Mouse (Mus musculus) CH12.LX (cell line): ENCODE data around the gene Jup. TPM values are rescaled to one million over a fixed set of nuclear protein-coding genes. Genes with fewer than 3 reads are reported as not detected.

Experiments used
- DNase-seq: peaks from one replicate; pipeline ENCODE4 v3.0.0-alpha.2; 2013; ENCODE audit errors: extremely low read depth
- H3K27ac ChIP-seq: 2 replicates; pipeline ENCODE4 v1.5.1; 2012; ENCODE audit warnings: low read depth, mild to moderate bottlenecking, control low read depth, moderate library complexity; ENCODE audit not compliant: insufficient read depth
- H3K27me3 ChIP-seq: replicated peaks from 2 replicates; pipeline ENCODE3; 2012; ENCODE audit warnings: inconsistent platforms
- H3K36me3 ChIP-seq, 2 experiments: replicated peaks in 1 of 2; 2 replicates each; pipeline versions ENCODE3 to v1.6.1; 2012; ENCODE audit warnings: inconsistent platforms in 1 of 2, low read length in 1 of 2, mild to moderate bottlenecking in 1 of 2, mixed read lengths in 1 of 2, moderate library complexity in 1 of 2; ENCODE audit not compliant: control insufficient read depth in 1 of 2, insufficient read depth in 1 of 2
- H3K4me1 ChIP-seq, 2 experiments: 2 replicates each; pipeline ENCODE4 v1.6.1; 2012; ENCODE audit warnings: inconsistent platforms in 1 of 2, moderate library complexity in 1 of 2; ENCODE audit not compliant: insufficient read depth in 2 of 2, control insufficient read depth in 1 of 2
- H3K4me2 ChIP-seq: 2 replicates; pipeline ENCODE4 v1.6.1; 2012; ENCODE audit warnings: low read depth, mild to moderate bottlenecking, control low read depth; ENCODE audit not compliant: poor library complexity, insufficient read depth, severe bottlenecking
- H3K4me3 ChIP-seq, 3 experiments: fragments of 150-350 bp in 1 of 3; sonication (generic) in 1 of 3; replicated peaks in 1 of 3; 2 replicates each; pipeline versions ENCODE3 to v1.5.1; 2011 to 2012; ENCODE audit warnings: low read depth in 2 of 3, low read length in 2 of 3, mild to moderate bottlenecking in 2 of 3, moderate library complexity in 2 of 3, control low read depth in 1 of 3, improper control_type of control experiment in 1 of 3, inconsistent platforms in 1 of 3, mixed read lengths in 1 of 3; ENCODE audit not compliant: poor library complexity in 1 of 3
- H3K79me2 ChIP-seq: replicated peaks from 2 replicates; pipeline ENCODE4 v1.6.1; 2012; ENCODE audit warnings: mild to moderate bottlenecking, moderate library complexity; ENCODE audit not compliant: control insufficient read depth, poor library complexity, insufficient read depth, severe bottlenecking; ENCODE audit errors: extremely low read depth
- H3K9ac ChIP-seq: 2 replicates; pipeline ENCODE4 v1.6.1; 2012; ENCODE audit warnings: low read depth, mild to moderate bottlenecking, control low read depth, moderate library complexity; ENCODE audit not compliant: insufficient read depth
- H3K9me3 ChIP-seq: replicated peaks from 2 replicates; pipeline ENCODE3; 2012; ENCODE audit warnings: low read length, inconsistent platforms, mixed read lengths
- CHD1 ChIP-seq: IDR thresholded peaks from 2 replicates; pipeline ENCODE4 v1.6.1; 2012; ENCODE audit warnings: low read depth, low read length, improper control_type of control experiment, inconsistent platforms
- CHD2 ChIP-seq: IDR thresholded peaks from 2 replicates; pipeline ENCODE4 v1.6.1; 2011; ENCODE audit warnings: low read length, improper control_type of control experiment
- E2F4 ChIP-seq: IDR thresholded peaks from 2 replicates; pipeline ENCODE4 v1.6.1; 2011; ENCODE audit warnings: low read depth, low read length, improper control_type of control experiment; ENCODE audit not compliant: insufficient replicate concordance
- ELF1 ChIP-seq: IDR thresholded peaks from 2 replicates; pipeline ENCODE4 v1.6.1; 2014; ENCODE audit warnings: low read depth, mild to moderate bottlenecking, inconsistent platforms, low read length, improper control_type of control experiment
- EP300 ChIP-seq: IDR thresholded peaks from 2 replicates; pipeline ENCODE4 v1.6.1; 2011; ENCODE audit warnings: low read length, improper control_type of control experiment
- ETS1 ChIP-seq: conservative IDR thresholded peaks from 2 replicates; pipeline ENCODE4 v1.6.1; 2012; ENCODE audit warnings: low read depth, mild to moderate bottlenecking, inconsistent platforms, low read length, improper control_type of control experiment, moderate library complexity
- GABPA ChIP-seq: IDR thresholded peaks from 2 replicates; pipeline ENCODE4 v1.6.1; 2012; ENCODE audit warnings: low read depth, low read length, improper control_type of control experiment, inconsistent platforms; ENCODE audit not compliant: insufficient replicate concordance
- HCFC1 ChIP-seq: IDR thresholded peaks from 2 replicates; pipeline ENCODE4 v1.6.1; 2012; ENCODE audit warnings: low read depth, mild to moderate bottlenecking, inconsistent platforms, low read length, improper control_type of control experiment
- KAT2A ChIP-seq: IDR thresholded peaks from 2 replicates; pipeline ENCODE4 v1.6.1; 2012; ENCODE audit warnings: low read length, improper control_type of control experiment, inconsistent platforms; ENCODE audit not compliant: insufficient replicate concordance
- MAX ChIP-seq: IDR thresholded peaks from 2 replicates; pipeline ENCODE4 v1.6.1; 2011; ENCODE audit warnings: low read length, improper control_type of control experiment
- MAZ ChIP-seq: IDR thresholded peaks from 2 replicates; pipeline ENCODE4 v1.6.1; 2012; ENCODE audit warnings: low read depth, mild to moderate bottlenecking, inconsistent platforms, low read length, improper control_type of control experiment, moderate library complexity
- MXI1 ChIP-seq: IDR thresholded peaks from 2 replicates; pipeline ENCODE4 v1.6.1; 2011; ENCODE audit warnings: mild to moderate bottlenecking, low read depth, low read length, improper control_type of control experiment
- POLR2A ChIP-seq: IDR thresholded peaks from 2 replicates; pipeline ENCODE4 v1.6.1; 2011; ENCODE audit warnings: low read depth, mild to moderate bottlenecking, improper control_type of control experiment, low read length
- POLR2AphosphoS2 ChIP-seq: IDR thresholded peaks from 2 replicates; pipeline ENCODE4 v1.6.1; 2011; ENCODE audit warnings: low read depth, low read length, improper control_type of control experiment
- RCOR1 ChIP-seq: conservative IDR thresholded peaks from 2 replicates; pipeline ENCODE4 v1.6.1; 2012; ENCODE audit warnings: low read depth, mild to moderate bottlenecking, inconsistent platforms, low read length, improper control_type of control experiment
- SMC3 ChIP-seq: IDR thresholded peaks from 2 replicates; pipeline ENCODE4 v1.6.1; 2011; ENCODE audit warnings: low read depth, low read length, improper control_type of control experiment
- TBP ChIP-seq: conservative IDR thresholded peaks from 2 replicates; pipeline ENCODE4 v1.6.1; 2011; ENCODE audit warnings: low read depth, low read length, improper control_type of control experiment
- TCF12 ChIP-seq: IDR thresholded peaks from 2 replicates; pipeline ENCODE4 v1.6.1; 2014; ENCODE audit warnings: low read depth, mild to moderate bottlenecking, inconsistent platforms, low read length, improper control_type of control experiment
- USF1 ChIP-seq: IDR thresholded peaks from 2 replicates; pipeline ENCODE4 v1.6.1; 2014; ENCODE audit warnings: low read depth, mild to moderate bottlenecking, inconsistent platforms, low read length, improper control_type of control experiment
- USF2 ChIP-seq: conservative IDR thresholded peaks from 2 replicates; pipeline ENCODE4 v1.6.1; 2011; ENCODE audit warnings: low read depth, low read length, improper control_type of control experiment
- ZC3H11A ChIP-seq: IDR thresholded peaks from 2 replicates; pipeline ENCODE4 v1.6.1; 2012; ENCODE audit warnings: low read depth, mild to moderate bottlenecking, inconsistent platforms, low read length, improper control_type of control experiment
- ZKSCAN1 ChIP-seq: IDR thresholded peaks from 2 replicates; pipeline ENCODE4 v1.6.1; 2012; ENCODE audit warnings: low read depth, inconsistent platforms, low read length, improper control_type of control experiment, borderline replicate concordance
- ZMIZ1 ChIP-seq: IDR thresholded peaks from 2 replicates; pipeline ENCODE4 v1.6.1; 2012; ENCODE audit warnings: low read depth, mild to moderate bottlenecking, inconsistent platforms, low read length, improper control_type of control experiment
- dilution Hi-C: fragments of 300-500 bp; cut with MboI; formaldehyde crosslinking; loops from 2 replicates; pipeline ENCODE4 v1.14.3; 2020; ENCODE audit warnings: low sequenced_read_pairs; ENCODE audit not compliant: extremely low pct_unique_long_range_greater_than_20kb, extremely low pct_ligation_motif_present
- in situ Hi-C: fragments of 300-500 bp; cut with MboI; formaldehyde crosslinking; loops from 3 replicates; pipeline ENCODE4 v1.14.3; 2019; ENCODE audit warnings: low sequenced_read_pairs, low pct_ligation_motif_present, low pct_unique_long_range_greater_than_20kb, mixed read lengths
- polyA plus RNA-seq: library from polyadenylated mRNA; unstranded; fragments of >175 nt; gene quantifications from 2 replicates; pipeline ENCODE4 v1.2.1, GENCODE M21; 2012; ENCODE audit warnings: low read depth; ENCODE audit not compliant: insufficient read length
- total RNA-seq, 2 experiments: library from RNA; depleted of rRNA; stranded (reverse); fragments of 300-350 nt in 1 of 2; fragments of >200 nt in 1 of 2; gene quantifications; 2 replicates each; pipeline ENCODE4 v1.2.3; 2012 to 2014

Gene Jup
- total and polyA plus RNA-seq, 3 experiments, result 0.68 to 1.4 (median 1.1) TPM

DNA sequence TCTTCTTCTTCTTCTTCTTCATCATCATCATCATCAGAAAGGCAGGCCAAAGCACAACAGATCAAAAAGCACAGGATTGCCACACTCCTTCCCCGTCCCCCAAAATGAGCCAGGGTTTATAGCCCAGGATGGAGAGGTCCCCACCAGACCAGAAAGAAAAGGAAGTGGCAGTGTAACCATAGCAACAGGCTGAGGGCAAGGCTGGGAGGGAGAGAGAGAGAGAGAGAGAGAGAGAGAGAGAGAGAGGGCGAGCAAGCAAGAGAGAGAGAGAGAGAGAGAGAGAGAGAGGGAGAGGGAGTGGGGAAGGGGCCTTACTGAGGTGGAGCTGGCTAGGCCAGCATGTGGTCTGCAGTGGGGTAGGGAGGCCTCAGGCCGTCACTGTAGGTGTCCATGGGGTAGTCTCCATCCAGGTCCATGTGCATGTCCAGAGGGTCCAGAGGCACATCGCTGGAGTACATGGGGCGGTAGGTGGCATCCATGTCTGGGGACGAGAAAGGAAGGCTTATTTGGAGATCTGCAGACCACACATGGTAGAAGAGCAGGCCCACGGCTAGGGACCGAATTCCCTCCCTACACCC, 25.5 kb downstream of the Jup start:
- H3K9ac ChIP-seq, result no peak overlapping the region
- TF ChIP-seq KAT2A (no peak), ZC3H11A (no peak), MAZ (no peak), GABPA (no peak), MAX (no peak), TCF12 (no peak), POLR2A (no peak), ZMIZ1 (no peak), CHD1 (no peak), SMC3 (no peak), E2F4 (no peak), ZKSCAN1 (no peak), CHD2 (no peak), ETS1 (no peak), MXI1 (no peak)
- no peaks in the 10 kb centered on the region for H3K9me3 ChIP-seq
- no peaks in the 10 kb centered on the region for H3K36me3 ChIP-seq
- H3K4me2 ChIP-seq, result no peak overlapping the region
- in situ Hi-C loops, result no loop called here
- H3K4me1 ChIP-seq, result peaks cover 0 to 3% of the 10 kb centered on the region in 2 experiments; a peak in 2 of 4 replicates
- DNase-seq, result peak; percentile 23
- H3K4me3 ChIP-seq, result no peak overlapping the region
- H3K79me2 ChIP-seq, result no peaks in the 10 kb centered on the region
- H3K27me3 ChIP-seq, result peaks cover 38% of the 10 kb centered on the region
- dilution Hi-C loops, result no loop called here
- H3K27ac ChIP-seq, result no peak overlapping the region

DNA sequence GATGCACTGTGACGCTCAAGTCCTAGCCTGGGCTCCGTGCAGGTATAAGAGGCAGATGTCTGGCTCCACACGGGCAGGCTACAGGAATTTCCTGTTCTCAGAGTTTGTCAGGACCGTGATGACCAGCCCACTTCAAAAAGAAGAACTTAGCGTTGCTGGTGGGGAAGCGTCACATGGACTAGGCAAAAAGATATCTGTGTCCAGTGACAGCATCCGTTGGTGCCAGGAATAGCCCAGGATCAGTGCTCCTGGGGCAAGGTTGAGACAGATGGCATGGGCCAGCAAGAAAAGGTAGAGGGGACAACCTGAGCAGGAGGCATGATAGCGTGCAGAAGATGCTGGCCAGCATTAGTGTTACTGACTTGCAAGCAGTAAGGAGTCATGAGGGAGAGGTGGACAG, 27.7 kb downstream of the Jup start:
- Histone ChIP-seq H3K9ac (no peak overlapping the region), H3K27ac (no peak overlapping the region), H3K9me3 (no peaks in the 10 kb centered on the region), H3K4me3 (no peak overlapping the region), H3K36me3 (no peaks in the 10 kb centered on the region), H3K4me1 (peaks cover 0 to 3% of the 10 kb centered on the region in 2 experiments; a peak in 2 of 4 replicates), H3K79me2 (no peaks in the 10 kb centered on the region), H3K4me2 (no peak overlapping the region), H3K27me3 (peaks cover 36% of the 10 kb centered on the region)
- in situ Hi-C loops, result no loop called here
- TF ChIP-seq USF2, result no peak
- no peak for TF ChIP-seq EP300
- TF ChIP-seq POLR2AphosphoS2, result no peak
- no peak for TF ChIP-seq CHD2
- TF ChIP-seq HCFC1, result no peak
- TF ChIP-seq TBP, result no peak
- no peak for TF ChIP-seq ZKSCAN1
- no peak for TF ChIP-seq ELF1
- no peak for TF ChIP-seq RCOR1
- TF ChIP-seq E2F4, result no peak
- TF ChIP-seq ZMIZ1, result no peak
- TF ChIP-seq GABPA, result no peak
- no peak for TF ChIP-seq USF1
- dilution Hi-C loops, result no loop called here
- no peak for DNase-seq
